ENCODE assay signal across 19 mouse cellular contexts in the genomic region with DNA sequence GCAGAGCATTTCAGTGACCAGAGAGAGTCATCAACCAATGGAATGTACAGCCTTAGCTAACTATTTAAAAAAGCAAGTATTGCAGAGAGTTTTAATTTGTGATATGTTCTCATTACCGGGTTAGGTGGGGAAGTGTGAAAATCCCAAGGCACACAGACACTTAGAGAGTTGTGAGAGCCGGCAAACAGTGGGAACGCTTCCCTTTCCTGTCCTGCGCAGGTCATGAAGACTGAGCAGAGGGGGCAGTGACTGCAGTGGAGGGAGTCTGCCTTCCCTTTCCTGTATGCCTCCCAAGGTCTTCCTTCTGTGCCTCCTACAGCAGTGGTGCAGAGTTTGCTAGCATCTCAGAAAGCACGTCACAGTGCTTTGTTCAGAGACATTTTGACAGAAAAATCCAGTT.
DNase-seq lines count a peak whose midpoint lies in the region; ATAC-seq and TF ChIP-seq lines count a peak whose summit lies in the region.
"Had no signal": no experiment of that assay in that cellular context is flagged by ENCODE, and none has a peak within 500 bp of the region (broad histone marks: within the 10 kb centered on the region; RNA-seq: fewer than 3 reads in every experiment).

No protein-coding gene starts in this region.

- WGBS in midbrain, embryonic 11.5 days: 92% methylated on average over 5 of the region's 5 CpGs
- WGBS in midbrain, postnatal 0 days: 97% methylated on average over 5 of the region's 5 CpGs

- H3K27ac ChIP-seq in midbrain, embryonic 11.5 days (ENCODE audit: low read depth, low read length): no peak overlapping the region
- H3K27ac ChIP-seq in midbrain, postnatal 0 days (ENCODE audit: low read depth, low read length): no peak overlapping the region

- intact Hi-C loops in heart, postnatal 25 days (cut with DNase I): no loop called here

- H3K4me1 ChIP-seq in midbrain, embryonic 11.5 days (ENCODE audit: control insufficient read depth, insufficient read depth, low read length): no peaks in the 10 kb centered on the region
- no peaks in the 10 kb centered on the region for H3K4me1 ChIP-seq in midbrain, postnatal 0 days (ENCODE audit: insufficient read depth, low read length)

- no peak for TF ChIP-seq CTCF in midbrain, postnatal 0 days (IDR thresholded peaks at IDR 0.05)

- no peaks in the 10 kb centered on the region for H3K27me3 ChIP-seq in midbrain, embryonic 11.5 days (ENCODE audit: control insufficient read depth, insufficient read depth, low read length)
- H3K27me3 ChIP-seq in midbrain, postnatal 0 days (ENCODE audit: insufficient read depth, low read length): no peaks in the 10 kb centered on the region
- H3K27me3 ChIP-seq: CH12.LX, Patski had no signal

- H3K9ac ChIP-seq in midbrain, embryonic 11.5 days (ENCODE audit: low read length): no peak overlapping the region
- no peak overlapping the region for H3K9ac ChIP-seq in midbrain, postnatal 0 days (replicated peaks; ENCODE audit: low read length, poor library complexity, severe bottlenecking)

- peak; percentile 80 for DNase-seq in heart, adult 11 months
- no peak for DNase-seq in heart, postnatal 25 days (ENCODE audit: low spot score)
- peak; percentile 67 for DNase-seq in midbrain, embryonic 11.5 days (ENCODE audit: low spot score, missing footprints)
- DNase-seq in midbrain, postnatal 0 days (ENCODE audit: low spot score): no peak
- DNase-seq: adrenal gland, adult 2 months; adrenal gland, adult 8-10 months; adrenal gland, postnatal 10 days; adrenal gland, postnatal 14 days; adrenal gland, postnatal 25 days; adrenal gland, postnatal 36 days; B cell, adult 2 months; cerebellum, adult 11 months; cerebellum, adult 11-12 months; cerebellum, adult 18-20 months had no signal

- no peak for ATAC-seq in midbrain, embryonic 11.5 days (ENCODE audit: low FRiP score)
- ATAC-seq in midbrain, postnatal 0 days (ENCODE audit: low FRiP score): no peak
- ATAC-seq: activated CD4-positive, CD25-positive, alpha-beta regulatory T cell, adult 4 months; CD4-positive, CD25-positive, alpha-beta regulatory T cell, adult 4 months; Patski had no signal

- no peaks in the 10 kb centered on the region for H3K36me3 ChIP-seq in midbrain, embryonic 11.5 days (ENCODE audit: control insufficient read depth, insufficient read depth, low read length)
- H3K36me3 ChIP-seq in midbrain, postnatal 0 days (ENCODE audit: insufficient read depth, low read length): peaks cover 5% of the 10 kb centered on the region

- H3K4me2 ChIP-seq in midbrain, embryonic 11.5 days: no peak overlapping the region
- H3K4me2 ChIP-seq in midbrain, postnatal 0 days (ENCODE audit: low read depth, low read length, poor library complexity, severe bottlenecking): no peak overlapping the region

- no peak overlapping the region for H3K4me3 ChIP-seq in midbrain, embryonic 11.5 days (ENCODE audit: low read depth, low read length)
- H3K4me3 ChIP-seq in midbrain, postnatal 0 days (ENCODE audit: low read depth, low read length): no peak overlapping the region

- no peaks in the 10 kb centered on the region for H3K9me3 ChIP-seq in midbrain, embryonic 11.5 days (ENCODE audit: control insufficient read depth, low read length)
- H3K9me3 ChIP-seq in midbrain, postnatal 0 days (ENCODE audit: low read length): no peaks in the 10 kb centered on the region
- H3K9me3 ChIP-seq: G1E had no signal

Comparison
In these comparisons a context has a peak if more than half of its experiments do, and no peak if none do; other contexts are left out.
1. DNase-seq: peak in heart, adult 11 months (single experiment) and midbrain, embryonic 11.5 days (single experiment); none in heart, postnatal 25 days (single experiment) and midbrain, postnatal 0 days (single experiment).